Mouse (Mus musculus) heart, embryonic 13.5 days (tissue): ENCODE data around the gene Nek6. TPM values are rescaled to one million over a fixed set of nuclear protein-coding genes. Genes with fewer than 3 reads are reported as not detected.

Experiments
- ATAC-seq: fragments of 200-750 bp; cut with Nextera tagmentation; 2 replicates; pipeline ENCODE4 v1.8.0; 2017; ENCODE audit warnings: moderate TSS enrichment; ENCODE audit not compliant: insufficient number of reproducible peaks, low FRiP score, low TSS enrichment; ENCODE audit errors: extremely low read depth
- H3K27ac ChIP-seq: fragments of 300-500 bp; sonication (generic); replicated peaks from 2 replicates; pipeline ENCODE4 v1.5.1; 2015; ENCODE audit warnings: moderate library complexity, mild to moderate bottlenecking, inconsistent platforms
- H3K27me3 ChIP-seq: fragments of 300-500 bp; sonication (generic); replicated peaks from 2 replicates; pipeline ENCODE4 v1.6.1; 2015; ENCODE audit warnings: mild to moderate bottlenecking, inconsistent platforms
- H3K36me3 ChIP-seq: fragments of 300-500 bp; sonication (generic); 2 replicates; pipeline ENCODE4 v1.6.1; 2015; ENCODE audit warnings: mild to moderate bottlenecking, inconsistent platforms
- H3K4me1 ChIP-seq: fragments of 300-500 bp; sonication (generic); 2 replicates; pipeline ENCODE4 v1.6.1; 2015; ENCODE audit warnings: inconsistent platforms
- H3K4me2 ChIP-seq: fragments of 300-500 bp; sonication (generic); 2 replicates; pipeline ENCODE4 v1.6.1; 2015; ENCODE audit warnings: inconsistent platforms, mild to moderate bottlenecking, moderate library complexity
- H3K4me3 ChIP-seq: fragments of 300-500 bp; sonication (generic); 2 replicates; pipeline ENCODE4 v1.5.1; 2015; ENCODE audit warnings: moderate library complexity, mild to moderate bottlenecking, inconsistent platforms
- H3K9ac ChIP-seq: fragments of 300-500 bp; sonication (generic); 2 replicates; pipeline ENCODE4 v1.6.1; 2015; ENCODE audit warnings: inconsistent platforms, mild to moderate bottlenecking, moderate library complexity
- H3K9me3 ChIP-seq: fragments of 300-500 bp; sonication (generic); 2 replicates; pipeline ENCODE4 v1.6.1; 2016; ENCODE audit warnings: inconsistent platforms
- WGBS: fragments of 180-500 bp; shearing (Covaris S2); methylation state at CpG from one replicate; pipeline ENCODE4 v1.1.7; 2015; ENCODE audit warnings: mixed read lengths; 5-methylcytosine and 5-hydroxymethylcytosine counted together
- polyA plus RNA-seq: library from polyadenylated mRNA; unstranded; fragments of >200 nt; fragmentation: Nextera tagmentation; extraction: Ambion mirVana; gene quantifications from 2 replicates; pipeline ENCODE4 v1.2.1, GENCODE M21; 2015

Nek6 gene
- polyA plus RNA-seq, 1 experiment from 2014 or later: 74.5 TPM

- Histone ChIP-seq H3K27me3 (no peaks in the 10 kb centered on the region; the same call in 1 of the 2 replicates), H3K4me1 (peaks cover 31% of the 10 kb centered on the region), H3K36me3 (no peaks in the 10 kb centered on the region), H3K9me3 (peaks cover 4% of the 10 kb centered on the region; the same call in 1 of the 2 replicates), H3K9ac (no peak overlapping the region), H3K27ac (no peak overlapping the region), H3K4me2 (no peak overlapping the region), H3K4me3 (no peak overlapping the region)
- 83% methylated on average over 7 of the region's 7 CpGs for WGBS
- no peak for ATAC-seq
Observed at GRCm38 (mm10) chr2:38483058-38483704, 28.3 kb upstream of the Nek6 start.

GRCm38 (mm10) chr2:38484556-38484955 lies 26.9 kb upstream of the Nek6 start:
- no peak overlapping the region for H3K4me3 ChIP-seq
- no peak for ATAC-seq
- peak overlapping the region; percentile 25; the same call in 1 of the 2 replicates for H3K9ac ChIP-seq
- H3K27me3 ChIP-seq: no peaks in the 10 kb centered on the region
- 0 out of 2 replicates have a peak overlapping the region, but pooled peaks have one; percentile 1 for H3K27ac ChIP-seq
- peak overlapping the region; percentile 22 for H3K4me2 ChIP-seq
- 50% methylated on average over 11 of the region's 11 CpGs for WGBS
- no peaks in the 10 kb centered on the region for H3K36me3 ChIP-seq
- H3K9me3 ChIP-seq: peaks cover 4% of the 10 kb centered on the region; the same call in 1 of the 2 replicates
- H3K4me1 ChIP-seq: peaks cover 31% of the 10 kb centered on the region

DNA sequence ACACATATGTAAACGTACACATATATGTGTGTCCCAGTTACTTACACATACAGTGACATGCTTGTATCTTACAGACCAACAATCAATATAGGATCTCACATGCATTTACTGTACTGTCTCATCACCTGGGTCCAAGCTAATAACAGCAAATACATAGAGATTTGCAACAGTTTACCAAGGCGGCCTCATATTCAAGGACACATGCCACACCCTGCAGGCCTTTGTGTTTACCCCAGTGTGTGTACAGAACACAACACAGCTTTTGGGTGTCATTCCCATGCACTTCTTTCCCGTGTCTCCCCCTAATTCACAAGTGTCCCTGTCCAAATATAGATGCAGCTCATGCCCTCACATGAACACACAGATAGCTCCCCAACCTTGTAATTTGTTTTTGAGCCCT lies 26.0 kb upstream of the Nek6 start:
- Histone ChIP-seq H3K27me3 (no peaks in the 10 kb centered on the region), H3K9ac (no peak overlapping the region), H3K27ac (peak overlapping the region; percentile 61), H3K9me3 (peaks cover 4% of the 10 kb centered on the region; the same call in 1 of the 2 replicates), H3K4me1 (peaks cover 31% of the 10 kb centered on the region), H3K4me2 (no peak overlapping the region), H3K4me3 (no peak overlapping the region), H3K36me3 (no peaks in the 10 kb centered on the region)
- ATAC-seq: no peak
- WGBS: 82% methylated on average over 3 of the region's 3 CpGs

GRCm38 (mm10) chr2:38485957-38486931 lies 25.2 kb upstream of the Nek6 start:
- Histone ChIP-seq H3K4me1 (peaks cover 31% of the 10 kb centered on the region), H3K27me3 (no peaks in the 10 kb centered on the region), H3K36me3 (no peaks in the 10 kb centered on the region), H3K9me3 (peaks cover 4% of the 10 kb centered on the region; the same call in 1 of the 2 replicates), H3K27ac (peak overlapping the region; percentile 61), H3K9ac (no peak overlapping the region), H3K4me3 (no peak overlapping the region), H3K4me2 (no peak overlapping the region)
- peak; percentile 51; the same call in 1 of the 2 replicates for ATAC-seq
- WGBS: 55% methylated on average over 6 of the region's 6 CpGs

- no peak for ATAC-seq
- H3K4me2 ChIP-seq: no peak overlapping the region
- H3K36me3 ChIP-seq: no peaks in the 10 kb centered on the region
- H3K27me3 ChIP-seq: no peaks in the 10 kb centered on the region; the same call in 1 of the 2 replicates
- no peak overlapping the region for H3K27ac ChIP-seq
- no peaks in the 10 kb centered on the region for H3K4me1 ChIP-seq
- H3K4me3 ChIP-seq: no peak overlapping the region
- peaks cover 4% of the 10 kb centered on the region; the same call in 1 of the 2 replicates for H3K9me3 ChIP-seq
- no peak overlapping the region for H3K9ac ChIP-seq
Observed at GRCm38 (mm10) chr2:38497594-38497993, 13.8 kb upstream of the Nek6 start.

GRCm38 (mm10) chr2:38501606-38502005 lies 9.8 kb upstream of the Nek6 start:
- H3K9ac ChIP-seq: no peak overlapping the region
- no peak overlapping the region for H3K4me2 ChIP-seq
- WGBS: 25% methylated on average over 1 of the region's 1 CpGs

GRCm38 (mm10) chr2:38502123-38502522 lies 9.3 kb upstream of the Nek6 start:
- Histone ChIP-seq H3K27me3 (peaks cover 9% of the 10 kb centered on the region; the same call in 1 of the 2 replicates), H3K36me3 (no peaks in the 10 kb centered on the region), H3K4me2 (no peak overlapping the region), H3K9me3 (no peaks in the 10 kb centered on the region), H3K4me3 (no peak overlapping the region), H3K27ac (no peak overlapping the region), H3K4me1 (peaks cover 7% of the 10 kb centered on the region; the same call in 1 of the 2 replicates), H3K9ac (no peak overlapping the region)
- ATAC-seq: no peak
- 65% methylated on average over 6 of the region's 6 CpGs for WGBS

More at GRCm38 (mm10) chr2:38501606-38502005, 9.8 kb upstream of the Nek6 start:
- Histone ChIP-seq H3K27me3 (peaks cover 9% of the 10 kb centered on the region; the same call in 1 of the 2 replicates), H3K36me3 (no peaks in the 10 kb centered on the region), H3K4me3 (no peak overlapping the region), H3K4me1 (peaks cover 7% of the 10 kb centered on the region; the same call in 1 of the 2 replicates), H3K27ac (no peak overlapping the region), H3K9me3 (no peaks in the 10 kb centered on the region)
- ATAC-seq: no peak

- no peaks in the 10 kb centered on the region for H3K9me3 ChIP-seq
- 73% methylated on average over 3 of the region's 3 CpGs for WGBS
- no peaks in the 10 kb centered on the region for H3K36me3 ChIP-seq
- no peak overlapping the region for H3K27ac ChIP-seq
- no peak for ATAC-seq
- peaks cover 7% of the 10 kb centered on the region; the same call in 1 of the 2 replicates for H3K4me1 ChIP-seq
- peaks cover 9% of the 10 kb centered on the region; the same call in 1 of the 2 replicates for H3K27me3 ChIP-seq
- H3K4me2 ChIP-seq: no peak overlapping the region
- H3K9ac ChIP-seq: no peak overlapping the region
- H3K4me3 ChIP-seq: no peak overlapping the region
Observed at GRCm38 (mm10) chr2:38502747-38503146, 8.7 kb upstream of the Nek6 start.

DNA sequence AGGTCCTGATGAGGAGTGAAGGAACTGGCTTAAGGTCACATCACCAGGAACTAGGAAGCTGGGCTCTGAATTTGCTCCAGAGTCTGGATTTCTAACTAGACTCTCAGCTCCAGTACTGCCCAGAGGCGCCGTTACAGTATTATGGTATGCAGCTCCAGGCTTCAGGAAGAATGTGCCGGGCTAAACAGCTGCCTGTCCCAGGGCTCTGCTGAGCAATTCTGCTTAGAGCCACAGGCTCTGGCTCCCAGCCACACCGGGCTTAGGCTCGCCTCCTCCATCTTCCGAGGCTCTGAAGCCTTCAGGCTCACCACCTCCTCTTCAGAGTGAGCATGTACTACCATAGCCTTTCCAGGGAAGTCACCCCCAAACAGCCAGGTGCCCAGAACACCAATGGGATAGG lies 7.1 kb upstream of the Nek6 start:
- Histone ChIP-seq H3K9me3 (no peaks in the 10 kb centered on the region), H3K4me3 (no peak overlapping the region), H3K4me1 (peaks cover 7% of the 10 kb centered on the region; the same call in 1 of the 2 replicates), H3K4me2 (no peak overlapping the region), H3K27ac (no peak overlapping the region), H3K9ac (no peak overlapping the region), H3K27me3 (peaks cover 9% of the 10 kb centered on the region; the same call in 1 of the 2 replicates), H3K36me3 (no peaks in the 10 kb centered on the region)
- 24% methylated on average over 6 of the region's 6 CpGs for WGBS
- no peak for ATAC-seq

DNA sequence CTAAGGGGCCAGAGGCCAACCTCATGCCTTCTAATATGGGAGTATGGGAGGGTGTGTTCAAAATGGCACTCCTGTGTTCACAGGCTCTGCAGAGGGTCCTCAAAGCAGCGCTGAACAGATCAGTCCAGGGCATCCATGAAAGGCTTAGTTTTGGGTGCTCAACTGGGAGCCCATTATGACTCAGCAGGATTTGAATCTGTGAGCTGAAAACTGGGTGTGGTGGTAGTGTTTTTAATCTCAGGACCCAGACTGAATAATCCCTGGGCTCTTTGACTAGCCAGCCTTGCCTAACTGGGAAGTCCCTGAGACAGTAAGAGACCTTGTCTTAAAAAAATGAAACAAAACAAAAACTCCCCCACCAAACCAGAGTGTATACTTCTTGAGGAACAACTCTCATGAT lies 4.3 kb upstream of the Nek6 start:
- no peak overlapping the region for H3K27ac ChIP-seq
- no peak for ATAC-seq
- H3K4me1 ChIP-seq: peaks cover 11% of the 10 kb centered on the region
- WGBS: 80% methylated on average over 1 of the region's 1 CpGs
- no peak overlapping the region for H3K9ac ChIP-seq
- H3K4me2 ChIP-seq: no peak overlapping the region
- peaks cover 9% of the 10 kb centered on the region; the same call in 1 of the 2 replicates for H3K27me3 ChIP-seq
- no peaks in the 10 kb centered on the region for H3K9me3 ChIP-seq
- H3K4me3 ChIP-seq: no peak overlapping the region
- no peaks in the 10 kb centered on the region for H3K36me3 ChIP-seq
